Mouse (Mus musculus) liver, postnatal 0 days (tissue): ENCODE results near the gene Krtap4-1. TPM values are rescaled to one million over a fixed set of nuclear protein-coding genes. Genes with fewer than 3 reads are reported as not detected.
"Not testable (repeated sequence)": the region's sequence is repeated elsewhere in the genome, so short reads cannot be mapped to it uniquely, and the experiment has no call there.

Experiments
- ATAC-seq: fragments of 200-750 bp; cut with Nextera tagmentation; 2 replicates; pipeline ENCODE4 v1.8.0; 2017; ENCODE audit warnings: mild to moderate bottlenecking, moderate library complexity
- DNase-seq: peaks from one replicate; pipeline ENCODE4 v3.0.0-alpha.2; 2016
- H3K27ac ChIP-seq: fragments of 300-500 bp; sonication (generic); 2 replicates; pipeline ENCODE4 v1.5.1; 2014; ENCODE audit warnings: antibody characterized with exemption, moderate library complexity, mild to moderate bottlenecking, low read depth
- H3K27me3 ChIP-seq: fragments of 300-500 bp; sonication (generic); 2 replicates; pipeline ENCODE4 v1.6.1; 2014; ENCODE audit warnings: low read length, control low read depth, mixed read lengths; ENCODE audit not compliant: insufficient read depth
- H3K36me3 ChIP-seq: fragments of 300-500 bp; sonication (generic); replicated peaks from 2 replicates; pipeline ENCODE4 v1.6.1; 2014; ENCODE audit warnings: mild to moderate bottlenecking, control low read depth, low read length, moderate library complexity, mixed read lengths; ENCODE audit not compliant: insufficient read depth
- H3K4me1 ChIP-seq: fragments of 300-500 bp; sonication (generic); 2 replicates; pipeline ENCODE4 v1.6.1; 2014; ENCODE audit warnings: antibody characterized with exemption, mild to moderate bottlenecking, control low read depth; ENCODE audit not compliant: insufficient read depth
- H3K4me2 ChIP-seq: fragments of 300-500 bp; sonication (generic); 2 replicates; pipeline ENCODE4 v1.6.1; 2014; ENCODE audit warnings: low read depth, mild to moderate bottlenecking, low read length, moderate library complexity, mixed read lengths
- H3K4me3 ChIP-seq: fragments of 300-500 bp; sonication (generic); 2 replicates; pipeline ENCODE4 v1.5.1; 2014; ENCODE audit warnings: low read depth, low read length
- H3K9ac ChIP-seq: fragments of 300-500 bp; sonication (generic); replicated peaks from 2 replicates; pipeline ENCODE4 v1.6.1; 2014; ENCODE audit warnings: mild to moderate bottlenecking, moderate library complexity
- H3K9me3 ChIP-seq: fragments of 300-500 bp; sonication (generic); 2 replicates; pipeline ENCODE4 v1.6.1; 2016; ENCODE audit warnings: mild to moderate bottlenecking, control low read depth, low read length, mixed read lengths
- CTCF ChIP-seq: sonication (generic); IDR thresholded peaks from 2 replicates; pipeline ENCODE4 v1.5.1; 2016; ENCODE audit warnings: antibody characterized with exemption, low read depth
- EP300 ChIP-seq: IDR thresholded peaks from 2 replicates; pipeline ENCODE4 v1.6.1; 2016; ENCODE audit warnings: antibody characterized with exemption, low read depth, mild to moderate bottlenecking
- WGBS: fragments of 180-500 bp; shearing (Covaris S2); extraction: QIAGEN DNeasy Blood & Tissue Kit; methylation state at CpG from one replicate; pipeline ENCODE4 v1.1.7; 2014; ENCODE audit not compliant: insufficient replicate concordance; 5-methylcytosine and 5-hydroxymethylcytosine counted together
- polyA plus RNA-seq: library from polyadenylated mRNA; unstranded; fragments of >200 nt; fragmentation: Nextera tagmentation; extraction: Ambion mirVana; gene quantifications from 2 replicates; pipeline ENCODE4 v1.2.1, GENCODE M21; 2015

Gene Krtap4-1
- polyA plus RNA-seq, 1 experiment from 2014 or later: not detected

- ATAC-seq (no peak), DNase-seq (no peak)
- Histone ChIP-seq H3K9ac (no peak overlapping the region), H3K4me3 (no peak overlapping the region), H3K36me3 (no peaks in the 10 kb centered on the region), H3K4me2 (no peak overlapping the region), H3K27ac (no peak overlapping the region), H3K27me3 (no peaks in the 10 kb centered on the region), H3K9me3 (no peaks in the 10 kb centered on the region), H3K4me1 (no peaks in the 10 kb centered on the region)
- no peak for TF ChIP-seq EP300
- no peak for TF ChIP-seq CTCF
- 54% methylated on average over 1 of the region's 1 CpGs for WGBS
Measured at GRCm38 (mm10) chr11:99609126-99609525, 18.9 kb downstream of the Krtap4-1 start.

GRCm38 (mm10) chr11:99603208-99603607 lies 24.8 kb downstream of the Krtap4-1 start, which contains the start of gene Gm11938:
Gene Gm11938 (minus strand): TSS chr11:99603308.
- H3K27me3 ChIP-seq, H3K4me3 ChIP-seq, DNase-seq, H3K9ac ChIP-seq, ATAC-seq, H3K36me3 ChIP-seq, H3K4me1 ChIP-seq, H3K9me3 ChIP-seq, H3K4me2 ChIP-seq, H3K27ac ChIP-seq: not testable (repeated sequence)
- 70% methylated on average over 1 of the region's 1 CpGs for WGBS

- not testable (repeated sequence) for H3K36me3 ChIP-seq, DNase-seq, ATAC-seq, H3K9ac ChIP-seq, H3K4me1 ChIP-seq, H3K4me2 ChIP-seq, H3K9me3 ChIP-seq, H3K27ac ChIP-seq, H3K4me3 ChIP-seq, H3K27me3 ChIP-seq
- 67% methylated on average over 6 of the region's 6 CpGs for WGBS
Measured at GRCm38 (mm10) chr11:99597742-99598141, 30.3 kb downstream of the Krtap4-1 start, which contains the start of gene Krtap9-3. Gene Krtap9-3 (minus strand): TSS chr11:99598105.

- DNase-seq (no peak), ATAC-seq (no peak)
- Histone ChIP-seq H3K27me3 (no peaks in the 10 kb centered on the region), H3K4me2 (no peak within 1 kb of the TSS), H3K9ac (no peak within 1 kb of the TSS), H3K4me1 (no peaks in the 10 kb centered on the region), H3K27ac (no peak within 1 kb of the TSS), H3K9me3 (no peaks in the 10 kb centered on the region), H3K36me3 (no peaks in the 10 kb centered on the region), H3K4me3 (no peak within 1 kb of the TSS)
- TF ChIP-seq CTCF (no peak), EP300 (no peak)
- WGBS: 78% methylated on average over 6 of the region's 6 CpGs
Measured at GRCm38 (mm10) chr11:99590981-99591380, 37.1 kb downstream of the Krtap4-1 start, which contains the start of gene Krtap1-3. Gene Krtap1-3 (minus strand): TSS chr11:99591339.

- Histone ChIP-seq H3K4me1 (no peaks in the 10 kb centered on the region), H3K4me2 (no peak overlapping the region), H3K9me3 (no peaks in the 10 kb centered on the region), H3K27ac (no peak overlapping the region), H3K27me3 (no peaks in the 10 kb centered on the region), H3K9ac (no peak overlapping the region), H3K4me3 (no peak overlapping the region), H3K36me3 (no peaks in the 10 kb centered on the region)
- DNase-seq (no peak), ATAC-seq (no peak)
- WGBS: 82% methylated on average over 7 of the region's 7 CpGs
- TF ChIP-seq EP300 (no peak), CTCF (no peak)
Measured at GRCm38 (mm10) chr11:99585096-99585495, 42.9 kb downstream of the Krtap4-1 start.

GRCm38 (mm10) chr11:99583245-99583704 lies 44.8 kb downstream of the Krtap4-1 start, which contains the start of gene Krtap1-4:
Gene Krtap1-4 (minus strand): TSS chr11:99583654.
- Histone ChIP-seq H3K9ac (no peak within 1 kb of the TSS), H3K9me3 (no peaks in the 10 kb centered on the region), H3K4me1 (no peaks in the 10 kb centered on the region), H3K27ac (no peak within 1 kb of the TSS), H3K27me3 (no peaks in the 10 kb centered on the region), H3K4me2 (no peak within 1 kb of the TSS), H3K4me3 (no peak within 1 kb of the TSS), H3K36me3 (no peaks in the 10 kb centered on the region)
- WGBS: 84% methylated on average over 5 of the region's 5 CpGs
- no peak for ATAC-seq
- DNase-seq: no peak
- TF ChIP-seq CTCF (no peak), EP300 (no peak)

- Histone ChIP-seq H3K4me2 (no peak overlapping the region), H3K4me3 (no peak overlapping the region), H3K36me3 (no peaks in the 10 kb centered on the region), H3K9me3 (no peaks in the 10 kb centered on the region), H3K27me3 (no peaks in the 10 kb centered on the region), H3K4me1 (no peaks in the 10 kb centered on the region), H3K9ac (no peak overlapping the region), H3K27ac (no peak overlapping the region)
- ATAC-seq (no peak), DNase-seq (no peak)
- WGBS: 73% methylated on average over 6 of the region's 6 CpGs
- no peak for TF ChIP-seq EP300
- TF ChIP-seq CTCF: no peak
Measured at GRCm38 (mm10) chr11:99581564-99581963, 46.5 kb downstream of the Krtap4-1 start.
